Mouse (Mus musculus) heart, postnatal 36 days (tissue): ENCODE results near the gene Heatr4. TPM values are rescaled to one million over a fixed set of nuclear protein-coding genes. Genes with fewer than 3 reads are reported as not detected.

Source experiments
- total RNA-seq, 2 experiments: library from RNA; stranded (reverse); gene quantifications; 2 replicates each; pipeline ENCODE4 v1.2.3; 2021

Heatr4 gene
- total RNA-seq, 2 experiments from 2014 or later = not detected

Other genes starting within 250 kb of the Heatr4 start
- 10 to 100 TPM; 10.2 to 11.4 TPM for gene Papln, start 221.2 kb downstream of the Heatr4 start, total RNA-seq
- 10 to 100 TPM; 31.4 to 36.3 TPM for gene Numb, start 62.9 kb downstream of the Heatr4 start, total RNA-seq
- 1 to 10 TPM; 5.0 to 5.3 TPM for gene Riox1, start 34.2 kb downstream of the Heatr4 start, total RNA-seq
- 100 to 1,000 TPM; 139 to 166 TPM for gene Acot2, start 3.0 kb upstream of the Heatr4 start, total RNA-seq
- gene Acot1, start 24.6 kb upstream of the Heatr4 start, total RNA-seq = 10 to 100 TPM; 75.0 to 91.8 TPM
- 1 to 10 TPM; 1.2 to 1.3 TPM for gene Acot4, start 53.5 kb upstream of the Heatr4 start, total RNA-seq
- gene Gm49366, start 54.1 kb upstream of the Heatr4 start, total RNA-seq = under 1 TPM in 1 of 2 experiments, not detected in 1; 0.76 TPM
- 1 to 10 TPM; 1.9 TPM for gene Acot3, start 67.3 kb upstream of the Heatr4 start, total RNA-seq
- gene Acot5, start 84.5 kb upstream of the Heatr4 start, total RNA-seq = not detected
- gene Acot6, start 115.8 kb upstream of the Heatr4 start, total RNA-seq = 1 to 10 TPM; 1.7 to 3.3 TPM
- gene Dnal1, start 129.5 kb upstream of the Heatr4 start, total RNA-seq = 1 to 10 TPM; 8.5 to 8.8 TPM
- gene Pnma1, start 163.6 kb upstream of the Heatr4 start, total RNA-seq = under 1 TPM; 0.11 to 0.22 TPM
- 10 to 100 TPM; 15.6 to 15.9 TPM for gene Elmsan1, start 234.0 kb upstream of the Heatr4 start, total RNA-seq